Mouse (Mus musculus): ENCODE data around the gene Fpr-rs4. TPM values are rescaled to one million over a fixed set of nuclear protein-coding genes. Genes with fewer than 3 reads are reported as not detected.
"Not testable (repeated sequence)": the region's sequence is repeated elsewhere in the genome, so short reads cannot be mapped to it uniquely, and the experiment has no call there.

Fpr-rs4 gene
- not detected in 2 replicates for total RNA-seq (2015; ENCODE audit: low replicate concordance)
- total RNA-seq (2017; ENCODE audit: low replicate concordance), result not detected in 2 replicates

DNA sequence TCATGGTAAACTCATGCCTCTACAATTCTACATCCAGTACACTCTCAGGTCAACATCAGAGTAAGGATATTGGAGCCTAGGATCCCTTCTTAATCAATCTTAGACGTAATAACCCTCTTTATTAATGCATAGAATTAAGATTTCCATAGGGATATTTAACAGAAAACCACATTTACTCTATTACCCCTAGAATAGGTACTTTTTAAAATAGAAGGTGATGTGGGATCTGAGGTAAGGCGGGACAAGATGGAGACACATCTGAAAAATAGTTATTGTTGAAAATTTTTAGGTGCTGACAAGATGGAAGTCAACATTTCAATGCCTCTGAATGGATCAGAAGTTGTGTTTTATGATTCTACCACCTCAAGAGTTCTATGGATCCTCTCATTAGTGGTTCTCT, at the start of gene Fpr-rs4:
TSS of gene Fpr-rs4 (plus strand) at position 301 of the 400 bp plus-strand sequence.
- ATAC-seq (replicated peaks; ENCODE audit: low FRiP score, poor library complexity, severe bottlenecking), result no peak

DNA sequence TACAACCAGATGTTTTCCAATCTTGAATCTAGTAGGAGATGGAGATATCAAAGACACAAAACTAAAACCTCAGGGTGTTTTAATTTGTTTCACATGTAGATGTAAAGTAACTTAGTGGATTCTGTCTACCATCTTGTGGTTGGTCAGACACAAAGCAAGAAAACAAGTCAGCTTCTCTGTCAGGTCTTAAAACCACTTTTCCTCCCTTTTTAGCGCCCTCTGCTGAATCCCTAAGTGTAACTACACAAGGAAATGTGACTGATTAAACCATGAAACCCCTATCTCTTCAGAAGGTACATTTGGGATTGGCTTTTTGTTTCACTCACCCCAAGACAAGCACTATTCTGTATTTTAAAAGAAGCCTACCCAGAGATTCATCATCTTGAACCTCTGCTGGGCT, 48.1 kb upstream of the Fpr-rs4 start:
- no peak for ATAC-seq (replicated peaks; ENCODE audit: low FRiP score, poor library complexity, severe bottlenecking)

DNA sequence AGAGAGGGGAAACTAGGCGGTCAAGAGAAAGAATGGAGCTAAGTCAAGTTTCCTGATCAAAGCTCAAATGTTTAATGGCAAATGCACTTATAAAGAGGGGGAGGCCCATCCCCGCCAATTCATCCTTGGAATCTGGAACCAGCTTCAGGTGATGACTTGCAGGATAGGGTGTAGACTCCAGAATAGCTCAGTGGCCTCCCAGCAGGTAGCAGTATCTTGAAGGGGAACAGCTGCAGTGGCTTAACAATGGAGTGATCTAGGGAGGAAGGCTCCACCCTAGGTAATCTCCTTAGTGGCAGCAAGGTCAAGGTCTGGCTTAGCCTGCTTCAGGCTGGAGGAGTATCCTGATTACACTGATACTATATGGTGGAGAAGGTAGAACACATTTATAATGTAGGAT, 40.3 kb upstream of the Fpr-rs4 start:
- not testable (repeated sequence) for ATAC-seq (replicated peaks; ENCODE audit: low FRiP score, poor library complexity, severe bottlenecking)

DNA sequence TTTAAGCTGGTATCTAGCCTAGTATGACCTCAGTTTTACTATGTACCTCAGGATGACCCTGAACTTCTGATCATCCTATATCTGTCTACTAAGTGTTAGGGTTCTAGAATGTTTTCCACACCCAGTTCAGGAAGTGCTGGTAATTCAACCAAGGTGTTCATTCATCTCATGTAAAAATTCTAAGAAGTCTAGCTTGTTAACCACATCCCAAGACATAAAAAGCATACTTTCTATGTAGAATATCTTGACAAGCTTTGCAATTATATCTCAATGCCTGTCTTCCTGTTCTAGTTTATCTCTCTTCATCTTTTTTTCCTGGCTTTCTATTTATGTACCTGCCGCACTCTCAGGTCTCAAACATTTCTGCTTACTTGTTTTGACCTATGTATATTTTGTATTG, 16.8 kb upstream of the Fpr-rs4 start:
- no peak for ATAC-seq (replicated peaks; ENCODE audit: low FRiP score, poor library complexity, severe bottlenecking)

DNA sequence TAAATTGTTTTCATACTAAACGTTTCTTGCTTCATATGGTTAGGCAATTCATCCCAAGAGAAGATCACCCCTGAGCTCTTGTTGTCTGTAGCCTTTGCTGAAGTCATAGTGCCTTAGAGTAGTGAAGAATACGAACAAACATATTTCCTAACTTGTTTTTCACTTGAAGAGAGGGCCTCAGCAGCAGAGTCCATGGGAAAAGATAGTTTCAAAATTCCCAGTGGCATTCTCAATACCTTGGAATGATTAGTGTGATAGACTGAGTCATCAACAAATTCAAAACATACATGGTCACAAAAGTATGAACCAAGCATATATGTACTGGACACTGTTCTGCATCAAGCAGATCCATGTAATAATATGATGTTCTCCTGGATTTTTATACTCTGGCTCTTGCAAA, 27.6 kb downstream of the Fpr-rs4 start, which contains the start of gene Vmn2r124:
TSS of gene Vmn2r124 (plus strand) at position 301 of the 400 bp plus-strand sequence.
- ATAC-seq (replicated peaks; ENCODE audit: low FRiP score, poor library complexity, severe bottlenecking), result no peak

Other genes starting within 250 kb of the Fpr-rs4 start
- not detected in 2 replicates for gene Spaca6, start 194.6 kb upstream of the Fpr-rs4 start, total RNA-seq (2015; ENCODE audit: low replicate concordance)
- gene Spaca6, start 194.6 kb upstream of the Fpr-rs4 start, total RNA-seq (2017; ENCODE audit: low replicate concordance), result not detected in 2 replicates
- gene Has1, start 166.5 kb upstream of the Fpr-rs4 start, total RNA-seq (2015; ENCODE audit: low replicate concordance), result not detected in 2 replicates
- not detected in 2 replicates for gene Has1, start 166.5 kb upstream of the Fpr-rs4 start, total RNA-seq (2017; ENCODE audit: low replicate concordance)
- gene Fpr1, start 137.8 kb upstream of the Fpr-rs4 start, total RNA-seq (2015; ENCODE audit: low replicate concordance), result 5.0 and 13.4 TPM in 2 replicates
- gene Fpr1, start 137.8 kb upstream of the Fpr-rs4 start, total RNA-seq (2017; ENCODE audit: low replicate concordance), result 4.5 and 9.2 TPM in 2 replicates
- gene Fpr2, start 133.9 kb upstream of the Fpr-rs4 start, total RNA-seq (2015; ENCODE audit: low replicate concordance), result 63.3 and 73.2 TPM in 2 replicates
- gene Fpr2, start 133.9 kb upstream of the Fpr-rs4 start, total RNA-seq (2017; ENCODE audit: low replicate concordance), result 4.9 and 13.5 TPM in 2 replicates
- gene Fpr3, start 133.9 kb upstream of the Fpr-rs4 start, total RNA-seq (2015; ENCODE audit: low replicate concordance), result not detected in 2 replicates
- not detected in 2 replicates for gene Fpr3, start 133.9 kb upstream of the Fpr-rs4 start, total RNA-seq (2017; ENCODE audit: low replicate concordance)
- gene Vmn2r124, start 27.7 kb downstream of the Fpr-rs4 start, total RNA-seq (2015; ENCODE audit: low replicate concordance), result not detected in 2 replicates
- not detected in 2 replicates for gene Vmn2r124, start 27.7 kb downstream of the Fpr-rs4 start, total RNA-seq (2017; ENCODE audit: low replicate concordance)
- gene Vmn2r91, start 63.3 kb downstream of the Fpr-rs4 start, total RNA-seq (2015; ENCODE audit: low replicate concordance), result not detected in 2 replicates
- not detected in 2 replicates for gene Vmn2r91, start 63.3 kb downstream of the Fpr-rs4 start, total RNA-seq (2017; ENCODE audit: low replicate concordance)
- gene Vmn2r92, start 130.2 kb downstream of the Fpr-rs4 start, total RNA-seq (2015; ENCODE audit: low replicate concordance), result not detected in 2 replicates
- not detected in 2 replicates for gene Vmn2r92, start 130.2 kb downstream of the Fpr-rs4 start, total RNA-seq (2017; ENCODE audit: low replicate concordance)

Data from erythroid progenitor cell, adult 5-6 weeks (primary cell).